Comparison of ENCODE assay signal across 7 mouse cellular contexts in the genomic region with DNA sequence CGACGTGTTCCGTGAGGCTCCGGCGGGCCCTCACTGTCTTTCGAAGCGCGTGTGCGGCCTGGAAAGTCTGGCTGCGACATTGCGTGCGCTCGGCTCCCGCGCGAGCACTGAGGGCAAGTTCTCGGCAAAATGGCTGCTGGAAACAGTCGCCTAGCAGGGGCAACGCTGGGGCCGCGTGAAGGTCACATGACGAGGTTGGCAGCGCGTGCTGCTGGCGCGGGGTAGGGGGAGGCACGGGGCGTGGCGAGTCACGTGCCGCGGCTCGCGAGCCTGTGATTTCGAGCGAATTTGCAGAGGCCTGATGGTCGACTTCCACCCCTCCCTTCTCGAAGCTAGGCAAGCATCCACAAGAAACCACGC. TPM values are rescaled to one million over a fixed set of nuclear protein-coding genes. Genes with fewer than 3 reads are reported as not detected.
DNase-seq lines count a peak whose midpoint lies in the region; ATAC-seq and TF ChIP-seq lines count a peak whose summit lies in the region.

No protein-coding gene starts in this region.

- TF ChIP-seq EP300 in heart, adult 2 months (IDR thresholded peaks at IDR 0.05; ENCODE audit: insufficient read depth, low read depth, low read length), result no peak

- H3K27ac ChIP-seq in bone marrow, adult 2 months (ENCODE audit: control insufficient read depth, insufficient read depth, low read depth, low read length, poor library complexity), result peak overlapping the region; percentile 46; the same call in 1 of the 2 replicates
- peak overlapping the region; percentile 55; the same call in 1 of the 2 replicates for H3K27ac ChIP-seq in embryonic facial prominence, embryonic 13.5 days
- peak overlapping the region; percentile 62 for H3K27ac ChIP-seq in heart, adult 2 months
- H3K27ac ChIP-seq in kidney, adult 2 months (ENCODE audit: insufficient read depth, low read depth, low read length), result peak overlapping the region; percentile 32; the same call in 1 of the 2 replicates
- peak overlapping the region; percentile 78 for H3K27ac ChIP-seq in limb, embryonic 12.5 days
- H3K27ac ChIP-seq in midbrain, embryonic 13.5 days, result peak overlapping the region; percentile 81

- peak overlapping the region; percentile 93 for H3K4me2 ChIP-seq in embryonic facial prominence, embryonic 13.5 days
- peak overlapping the region; percentile 77 for H3K4me2 ChIP-seq in limb, embryonic 12.5 days
- H3K4me2 ChIP-seq in midbrain, embryonic 13.5 days (replicated peaks), result peak overlapping the region; percentile 71

- 0 out of 2 replicates have a peak, but pooled peaks cover 4% of the 10 kb centered on the region for H3K27me3 ChIP-seq in embryonic facial prominence, embryonic 13.5 days
- H3K27me3 ChIP-seq in heart, adult 2 months (ENCODE audit: control insufficient read depth, insufficient read depth, low read length), result no peaks in the 10 kb centered on the region
- no peaks in the 10 kb centered on the region for H3K27me3 ChIP-seq in kidney, adult 2 months (replicated peaks; ENCODE audit: control insufficient read depth, insufficient read depth, low read length)
- H3K27me3 ChIP-seq in limb, embryonic 12.5 days, result peaks cover 6% of the 10 kb centered on the region
- H3K27me3 ChIP-seq in midbrain, embryonic 13.5 days, result 0 out of 2 replicates have a peak, but pooled peaks cover 8% of the 10 kb centered on the region

- no peak for TF ChIP-seq CTCF in bone marrow, adult 2 months (IDR thresholded peaks at IDR 0.05; ENCODE audit: control insufficient read depth, insufficient read depth, low read length)
- no peak for TF ChIP-seq CTCF in heart, adult 2 months (IDR thresholded peaks at IDR 0.05)
- no peak for TF ChIP-seq CTCF in kidney, adult 2 months (conservative IDR thresholded peaks at IDR 0.05; ENCODE audit: insufficient read depth, insufficient read length, low read depth, low read length)

- WGBS in bone marrow, adult 2 months, result 1% methylated on average over 39 of the region's 39 CpGs
- WGBS in embryonic facial prominence, embryonic 13.5 days, result under 1% methylated on average over 39 of the region's 39 CpGs
- under 1% methylated on average over 39 of the region's 39 CpGs for WGBS in heart, adult 2 months
- WGBS in kidney, adult 2 months, result under 1% methylated on average over 39 of the region's 39 CpGs
- WGBS in limb, embryonic 12.5 days, result 1% methylated on average over 39 of the region's 39 CpGs
- WGBS in midbrain, embryonic 13.5 days, result under 1% methylated on average over 39 of the region's 39 CpGs

- no peaks in the 10 kb centered on the region for H3K36me3 ChIP-seq in embryonic facial prominence, embryonic 13.5 days
- H3K36me3 ChIP-seq in heart, adult 2 months (ENCODE audit: control insufficient read depth, insufficient read depth, low read length), result no peaks in the 10 kb centered on the region; the same call in 1 of the 2 replicates
- H3K36me3 ChIP-seq in kidney, adult 2 months (ENCODE audit: control insufficient read depth, insufficient read depth, low read length), result no peaks in the 10 kb centered on the region
- no peaks in the 10 kb centered on the region for H3K36me3 ChIP-seq in limb, embryonic 12.5 days
- H3K36me3 ChIP-seq in midbrain, embryonic 13.5 days, result no peaks in the 10 kb centered on the region; the same call in 1 of the 2 replicates

- peak overlapping the region; percentile 76 for H3K9ac ChIP-seq in embryonic facial prominence, embryonic 13.5 days
- H3K9ac ChIP-seq in heart, adult 2 months (ENCODE audit: low read depth, low read length), result peak overlapping the region; percentile 65
- H3K9ac ChIP-seq in limb, embryonic 12.5 days (replicated peaks), result peak overlapping the region; percentile 66
- H3K9ac ChIP-seq in midbrain, embryonic 13.5 days (replicated peaks), result peak overlapping the region; percentile 58

- no peaks in the 10 kb centered on the region for H3K79me2 ChIP-seq in heart, adult 2 months (replicated peaks; ENCODE audit: control insufficient read depth, insufficient read depth, low read length)

- no peaks in the 10 kb centered on the region for H3K9me3 ChIP-seq in embryonic facial prominence, embryonic 13.5 days
- no peaks in the 10 kb centered on the region for H3K9me3 ChIP-seq in limb, embryonic 12.5 days
- no peaks in the 10 kb centered on the region for H3K9me3 ChIP-seq in midbrain, embryonic 13.5 days

- H3K4me1 ChIP-seq in bone marrow, adult 2 months (ENCODE audit: control insufficient read depth, insufficient read depth, low read length), result no peaks in the 10 kb centered on the region; the same call in 1 of the 2 replicates
- 0 out of 2 replicates have a peak, but pooled peaks cover 7% of the 10 kb centered on the region for H3K4me1 ChIP-seq in embryonic facial prominence, embryonic 13.5 days
- no peaks in the 10 kb centered on the region for H3K4me1 ChIP-seq in heart, adult 2 months (ENCODE audit: control insufficient read depth, insufficient read depth, low read length)
- no peaks in the 10 kb centered on the region for H3K4me1 ChIP-seq in kidney, adult 2 months (ENCODE audit: control insufficient read depth, insufficient read depth, low read length)
- H3K4me1 ChIP-seq in limb, embryonic 12.5 days (replicated peaks), result peaks cover 10% of the 10 kb centered on the region
- H3K4me1 ChIP-seq in midbrain, embryonic 13.5 days (replicated peaks), result peaks cover 14% of the 10 kb centered on the region

- intact Hi-C loops in heart, adult 2 months (cut with DNase I), result loop anchor here (2.0 kb wide), 2 partner anchors 24 to 86 kb away; a partner anchor contains a TSS

- H3K4me3 ChIP-seq in bone marrow, adult 2 months (replicated peaks; ENCODE audit: control insufficient read depth, low read depth, low read length), result peak overlapping the region; percentile 75
- peak overlapping the region; percentile 56 for H3K4me3 ChIP-seq in embryonic facial prominence, embryonic 13.5 days
- peak overlapping the region; percentile 68 for H3K4me3 ChIP-seq in heart, adult 2 months
- peak overlapping the region; percentile 60 for H3K4me3 ChIP-seq in kidney, adult 2 months (ENCODE audit: insufficient read depth, low read depth, low read length)
- peak overlapping the region; percentile 55 for H3K4me3 ChIP-seq in limb, embryonic 12.5 days (replicated peaks)
- H3K4me3 ChIP-seq in midbrain, embryonic 13.5 days (replicated peaks), result peak overlapping the region; percentile 54

- no peak for TF ChIP-seq POLR2A in bone marrow, adult 2 months (IDR thresholded peaks at IDR 0.05; ENCODE audit: borderline replicate concordance, control insufficient read depth, low read depth, low read length)
- no peak for TF ChIP-seq POLR2A in heart, adult 2 months (IDR thresholded peaks at IDR 0.05; ENCODE audit: insufficient read depth, low read depth, low read length)
- no peak for TF ChIP-seq POLR2A in kidney, adult 2 months (IDR thresholded peaks at IDR 0.05; ENCODE audit: low read depth, low read length)

- peak; percentile 89 to 90 for DNase-seq in heart, adult 2 months
- DNase-seq in kidney, adult 2 months, result peak; percentile 91
- DNase-seq in spleen, adult 12 weeks (ENCODE audit: low spot score), result peak; percentile 38

- ATAC-seq in embryonic facial prominence, embryonic 13.5 days (ENCODE audit: insufficient number of reproducible peaks, insufficient read depth, low FRiP score, low TSS enrichment, low read depth), result peak; percentile 88
- ATAC-seq in limb, embryonic 12.5 days (ENCODE audit: insufficient number of reproducible peaks, insufficient read depth, low FRiP score, low TSS enrichment, low read depth), result peak; percentile 89
- peak; percentile 94 for ATAC-seq in midbrain, embryonic 13.5 days

RNA-seq across cellular contexts. Expression of a gene that starts 23.9 kb away (rescaled TPM):
- polyA plus RNA-seq in bone marrow, adult 2 months (2011; ENCODE audit: insufficient read depth, insufficient read length, low replicate concordance, missing spikeins), result 11.3 and 22.1 TPM in 2 replicates
- 34.0 and 39.3 TPM in 2 replicates for polyA plus RNA-seq in embryonic facial prominence, embryonic 13.5 days (2015; fragmentation: Nextera tagmentation; extraction: Ambion mirVana)
- 10 to 100 TPM; 36.2 to 41.0 TPM for total RNA-seq in heart, adult 2 months (2021)
- polyA plus RNA-seq in heart, adult 2 months (2012; rRNA removed), result 11.6 and 21.6 TPM in 2 replicates
- 14.7 and 15.3 TPM in 2 replicates for polyA plus RNA-seq in kidney, adult 2 months (2012; rRNA removed)
- 37.9 and 39.9 TPM in 2 replicates for polyA plus RNA-seq in limb, embryonic 12.5 days (2016; fragmentation: Nextera tagmentation; extraction: Ambion mirVana)
- 29.6 and 30.1 TPM in 2 replicates for polyA plus RNA-seq in midbrain, embryonic 13.5 days (2015; fragmentation: Nextera tagmentation; extraction: Ambion mirVana)

Comparison
In these comparisons a context has a peak if more than half of its experiments do, and no peak if none do; other contexts are left out.
1. Peak in every context shown above with its lines: DNase-seq, ATAC-seq, H3K4me3 ChIP-seq and H3K27ac ChIP-seq.
2. DNase-seq: peak in every context shown above with its lines; median percentile 91 in kidney, adult 2 months; 90 in heart, adult 2 months; 38 in spleen, adult 12 weeks.